ENCODE assay signal across 15 mouse cellular contexts in the genomic region with DNA sequence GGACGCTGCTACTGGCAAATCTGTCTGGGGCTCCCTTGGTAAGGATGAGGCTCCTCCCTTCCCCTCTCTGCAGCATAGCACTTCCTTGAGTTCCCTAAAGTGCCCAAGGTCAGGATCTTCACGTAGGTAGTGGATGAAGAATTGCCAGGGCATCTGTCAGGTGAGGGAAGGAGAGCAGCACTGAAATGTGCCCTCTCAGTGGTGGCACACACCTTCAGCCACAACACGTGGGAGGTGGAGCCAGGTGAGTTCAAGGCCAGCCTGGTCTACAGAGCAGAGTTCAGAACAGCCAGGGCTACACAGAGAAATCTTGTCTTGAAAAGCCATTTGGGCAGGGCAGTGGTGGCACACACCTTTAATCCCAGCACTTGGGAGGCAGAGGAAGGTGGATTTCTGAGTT.
"Had no signal": no experiment of that assay in that cellular context is flagged by ENCODE, and none has a peak within 500 bp of the region (broad histone marks: within the 10 kb centered on the region; RNA-seq: fewer than 3 reads in every experiment).

No protein-coding gene starts in this region.

- H3K27ac ChIP-seq: neural tube, embryonic 15.5 days; stomach, embryonic 15.5 days; stomach, postnatal 0 days had no signal

- H3K9me3 ChIP-seq: neural tube, embryonic 15.5 days; stomach, embryonic 15.5 days had no signal

- H3K4me3 ChIP-seq: neural tube, embryonic 15.5 days; stomach, embryonic 15.5 days had no signal

- DNase-seq: retina, postnatal 1 day; right cerebral cortex, adult 18-20 months; right cerebral cortex, postnatal 14 days; right cerebral cortex, postnatal 25 days; right cerebral cortex, postnatal 4 days; spleen, adult 18-20 months; thymus, adult 18-20 months; thymus, adult 2 months; thymus, postnatal 14 days; thymus, postnatal 25 days; thymus, postnatal 36 days; thymus, postnatal 4 days had no signal

- H3K27me3 ChIP-seq: neural tube, embryonic 15.5 days; stomach, embryonic 15.5 days had no signal

- H3K9ac ChIP-seq: neural tube, embryonic 15.5 days; stomach, embryonic 15.5 days had no signal

- H3K4me2 ChIP-seq: neural tube, embryonic 15.5 days; stomach, embryonic 15.5 days had no signal
